Mouse (Mus musculus): ENCODE measurements around the gene Flnc.

DNA sequence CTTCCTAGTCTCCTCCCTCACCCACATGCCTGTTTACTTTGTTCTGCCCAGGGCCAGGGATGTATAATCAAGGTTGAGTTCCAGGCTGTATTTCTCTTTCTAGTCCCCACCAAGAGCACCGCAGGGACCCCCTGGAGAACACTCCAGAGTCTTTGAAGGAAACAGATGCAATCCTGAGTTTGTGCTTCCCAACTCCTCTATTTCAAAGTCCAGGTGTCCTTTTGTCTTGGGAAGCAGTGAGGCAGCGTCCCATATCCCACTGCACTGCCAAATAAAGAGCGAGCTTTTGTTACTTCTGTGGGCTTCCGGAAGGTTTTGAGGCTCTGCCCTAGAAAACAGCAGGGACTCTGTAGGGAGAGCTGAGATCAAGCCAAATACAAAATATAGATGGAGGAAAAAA lies 33.2 kb upstream of the Flnc start:
- TF ChIP-seq CTCF (IDR thresholded peaks at IDR 0.05; ENCODE audit: low read depth, low read length) = no peak
- no peak for TF ChIP-seq POLR2A (IDR thresholded peaks at IDR 0.05; ENCODE audit: extremely low read depth, insufficient read depth, low read length)

All from liver, adult 2 months (tissue).